In genomic region chr15:96695455-96696421, GRCm38 (mm10) we compare ENCODE assay signal across 8 mouse cellular contexts. TPM values are rescaled to one million over a fixed set of nuclear protein-coding genes. Genes with fewer than 3 reads are reported as not detected.
DNase-seq lines count a peak whose midpoint lies in the region; ATAC-seq and TF ChIP-seq lines count a peak whose summit lies in the region.

No protein-coding gene starts in this region.

- H3K4me1 ChIP-seq in brown adipose tissue, adult 24 weeks (ENCODE audit: control insufficient read depth, insufficient read depth, insufficient read length, low read length): peaks cover 10% of the 10 kb centered on the region; the same call in 1 of the 2 replicates
- peaks cover 9% of the 10 kb centered on the region; the same call in 1 of the 2 replicates for H3K4me1 ChIP-seq in midbrain, postnatal 0 days (ENCODE audit: insufficient read depth, low read length)

- H3K4me3 ChIP-seq in layer of hippocampus, adult 2 months: peak overlapping the region; percentile 93
- H3K4me3 ChIP-seq in brown adipose tissue, adult 24 weeks (ENCODE audit: insufficient read depth, low read depth, low read length): peak overlapping the region; percentile 28
- peak overlapping the region; percentile 91; the same call in 1 of the 2 replicates for H3K4me3 ChIP-seq in midbrain, postnatal 0 days (ENCODE audit: low read depth, low read length)

- intact Hi-C loops in heart, postnatal 10 days (cut with DNase I): no loop called here

- no peaks in the 10 kb centered on the region for H3K27me3 ChIP-seq in midbrain, postnatal 0 days (ENCODE audit: insufficient read depth, low read length)

- H3K4me2 ChIP-seq in midbrain, postnatal 0 days (ENCODE audit: low read depth, low read length, poor library complexity, severe bottlenecking): peak overlapping the region; percentile 55

- DNase-seq in layer of hippocampus, adult 2 months (ENCODE audit: low spot score in 2 of 2): no peak
- DNase-seq in layer of hippocampus, postnatal 14 days (ENCODE audit: low spot score in 2 of 2): no peak
- peak; percentile 76 to 79 for DNase-seq in heart, postnatal 10 days
- DNase-seq in liver: peak; percentile 34
- DNase-seq in midbrain, postnatal 0 days (ENCODE audit: low spot score): no peak
- no peak for DNase-seq in spleen, postnatal 4 days (ENCODE audit: low spot score in 2 of 2)
- no peak for DNase-seq in frontal cortex, postnatal 36 days (ENCODE audit: low spot score in 2 of 2)

- no peak overlapping the region for H3K9ac ChIP-seq in midbrain, postnatal 0 days (replicated peaks; ENCODE audit: low read length, poor library complexity, severe bottlenecking)

- WGBS in midbrain, postnatal 0 days: 73% methylated on average over 26 of the region's 26 CpGs

- peak; percentile 29; the same call in 1 of the 2 replicates for TF ChIP-seq CTCF in layer of hippocampus, adult 2 months (conservative IDR thresholded peaks at IDR 0.05)
- TF ChIP-seq CTCF in midbrain, postnatal 0 days (IDR thresholded peaks at IDR 0.05): 0 out of 2 replicates have a peak, but pooled peaks have one; percentile 6

- peaks cover 48% of the 10 kb centered on the region for H3K36me3 ChIP-seq in midbrain, postnatal 0 days (ENCODE audit: insufficient read depth, low read length)

- H3K27ac ChIP-seq in layer of hippocampus, adult 2 months: peak overlapping the region; percentile 43; the same call in 1 of the 2 replicates
- peak overlapping the region; percentile 2 for H3K27ac ChIP-seq in brown adipose tissue, adult 24 weeks (replicated peaks; ENCODE audit: low read depth, low read length)
- no peak overlapping the region for H3K27ac ChIP-seq in midbrain, postnatal 0 days (ENCODE audit: low read depth, low read length)

- no peaks in the 10 kb centered on the region for H3K9me3 ChIP-seq in midbrain, postnatal 0 days (ENCODE audit: low read length)

- ATAC-seq in midbrain, postnatal 0 days (ENCODE audit: low FRiP score): no peak

RNA-seq across cellular contexts. Expression of gene Slc38a2, which starts 3.8 kb away (rescaled TPM):
- total RNA-seq in layer of hippocampus, adult 2 months (2021): 10 to 100 TPM; 73.5 to 78.1 TPM
- 10 to 100 TPM; 52.6 to 57.4 TPM for total RNA-seq in layer of hippocampus, postnatal 14 days (2021)
- polyA plus RNA-seq in brown adipose tissue, adult 24 weeks (2012; ENCODE audit: insufficient read depth, insufficient read length, missing spikeins): 25.0 and 41.1 TPM in 2 replicates
- 100 to 1,000 TPM; 312 to 340 TPM for total RNA-seq in heart, postnatal 10 days (2021)
- total RNA-seq in midbrain, postnatal 0 days (2014; rRNA removed): 90.9 and 96.1 TPM in 2 replicates
- polyA plus RNA-seq in midbrain, postnatal 0 days (2015; fragmentation: Nextera tagmentation; extraction: Ambion mirVana): 71.3 and 79.4 TPM in 2 replicates

RNA-seq across cellular contexts. Expression of gene Slc38a1, which starts 53.0 kb away (rescaled TPM):
- 10 to 100 TPM; 78.9 to 80.9 TPM for total RNA-seq in layer of hippocampus, adult 2 months (2021)
- total RNA-seq in layer of hippocampus, postnatal 14 days (2021): 10 to 100 TPM; 78.7 to 80.0 TPM
- polyA plus RNA-seq in brown adipose tissue, adult 24 weeks (2012; ENCODE audit: insufficient read depth, insufficient read length, missing spikeins): 0.28 TPM in 1 of 2 replicates, not detected in the other
- total RNA-seq in heart, postnatal 10 days (2021): 10 to 100 TPM; 51.6 to 60.4 TPM
- total RNA-seq in midbrain, postnatal 0 days (2014; rRNA removed): 75.2 and 90.4 TPM in 2 replicates
- 76.1 and 91.2 TPM in 2 replicates for polyA plus RNA-seq in midbrain, postnatal 0 days (2015; fragmentation: Nextera tagmentation; extraction: Ambion mirVana)

Comparison
In these comparisons a context has a peak if more than half of its experiments do, and no peak if none do; other contexts are left out.
1. DNase-seq: peak in heart, postnatal 10 days (2 of 2) and liver (single experiment); none in layer of hippocampus, adult 2 months (0 of 2), layer of hippocampus, postnatal 14 days (0 of 2), midbrain, postnatal 0 days (single experiment), spleen, postnatal 4 days (0 of 2) and frontal cortex, postnatal 36 days (0 of 2).
2. H3K4me3 ChIP-seq: peak in every context shown above with its lines; median percentile 93 in layer of hippocampus, adult 2 months; 91 in midbrain, postnatal 0 days; 28 in brown adipose tissue, adult 24 weeks.